Mouse (Mus musculus) kidney, adult 9 months (tissue): ENCODE data around the gene Zfp617.
"Not testable (repeated sequence)": the region's sequence is repeated elsewhere in the genome, so short reads cannot be mapped to it uniquely, and the experiment has no call there.

ENCODE experiments used
- DNase-seq: peaks from one replicate; pipeline ENCODE4 v3.0.0; 2022

Zfp617 gene

DNA sequence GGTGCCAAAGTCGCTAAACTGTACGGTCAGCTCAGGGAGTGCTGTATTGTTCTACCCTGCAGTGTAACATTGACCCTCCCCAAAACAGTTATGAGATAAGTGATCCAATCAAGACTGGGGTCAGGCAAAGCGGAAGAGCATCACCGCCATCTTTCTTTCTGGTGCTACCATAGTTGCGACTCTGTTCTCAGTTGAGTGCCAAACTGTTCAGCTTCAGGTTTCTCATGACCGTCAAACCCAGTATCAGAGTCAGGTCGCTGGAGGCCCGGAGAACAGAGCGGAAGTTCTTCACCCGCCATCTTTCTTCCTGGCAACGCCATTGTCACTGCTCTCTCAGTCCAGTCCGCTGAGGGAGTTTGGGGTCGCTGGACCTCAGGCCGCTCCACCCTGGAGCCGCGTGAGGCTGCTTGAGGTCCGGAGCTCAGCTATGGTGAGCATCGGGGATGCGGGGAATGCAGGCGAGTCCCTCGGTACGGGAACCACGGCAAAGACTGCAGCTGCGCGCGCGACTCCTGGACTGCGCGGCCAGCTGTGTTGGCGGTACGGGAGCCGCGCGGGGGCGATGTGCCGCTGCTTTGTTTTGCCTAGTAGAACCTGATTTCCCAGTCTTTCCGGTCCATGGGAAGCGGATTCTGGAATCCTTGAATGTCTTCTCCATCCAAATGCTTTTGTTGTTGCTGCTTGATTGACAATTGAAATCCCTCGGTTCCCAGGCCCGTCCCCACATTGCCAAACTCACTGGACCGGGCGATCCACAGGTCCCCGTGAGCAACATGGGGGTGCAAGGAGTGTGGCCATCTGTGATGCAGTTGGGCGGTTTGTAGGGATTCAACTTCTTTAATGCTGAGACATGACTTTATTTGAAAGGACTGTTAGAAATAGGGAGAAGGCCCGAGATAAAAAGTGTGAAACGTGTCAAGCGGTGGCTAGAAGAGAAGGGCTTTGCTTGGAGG, at the start of gene Zfp617, which contains the start of gene Zfp882:
Zfp617 (plus strand) TSS at position 327 of the 953 bp plus-strand sequence.
Zfp882 (plus strand) TSS at position 300 of the 953 bp plus-strand sequence.
- peak; percentile 93 for DNase-seq

GRCm38 (mm10) chr8:71861551-71861950, 46.9 kb upstream of the Zfp617 start:
- not testable (repeated sequence) for DNase-seq

GRCm38 (mm10) chr8:71862038-71862437, 46.4 kb upstream of the Zfp617 start:
- DNase-seq = not testable (repeated sequence)

- peak; percentile 63 for DNase-seq
These were observed 26.7 kb upstream of the Zfp617 start, which contains the start of gene Zfp709 for GRCm38 (mm10) chr8:71881618-71882274. TSS of gene Zfp709 (plus strand) at chr8:71882019.

GRCm38 (mm10) chr8:71900666-71901065, 7.8 kb upstream of the Zfp617 start:
- not testable (repeated sequence) for DNase-seq

GRCm38 (mm10) chr8:71903084-71903483, 5.4 kb upstream of the Zfp617 start:
- DNase-seq = not testable (repeated sequence)

DNA sequence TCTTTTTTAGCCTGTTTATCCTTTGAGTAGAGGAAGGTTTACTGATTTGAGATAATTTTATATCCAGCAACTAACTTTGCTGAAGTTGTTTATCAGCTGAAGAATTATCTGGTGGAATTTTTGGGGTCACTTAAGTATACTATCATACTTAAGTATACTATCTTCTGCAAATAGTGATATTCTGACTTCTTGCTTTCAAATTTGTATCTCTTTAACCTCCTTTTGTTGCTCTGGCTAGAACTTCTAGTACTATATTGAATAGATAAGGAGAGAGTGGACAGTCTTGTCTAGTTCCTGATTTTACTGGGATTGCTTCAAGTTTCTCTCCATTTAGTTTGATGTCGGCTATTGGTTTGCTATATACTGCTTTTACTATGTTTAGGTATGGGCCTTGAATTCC, 1.6 kb upstream of the Zfp617 start:
- DNase-seq = no peak

- DNase-seq = no peak
These were observed 607 bp upstream of the Zfp617 start for GRCm38 (mm10) chr8:71907798-71908257.

GRCm38 (mm10) chr8:71912286-71912685, 3.9 kb downstream of the Zfp617 start:
- no peak for DNase-seq

- DNase-seq = peak; percentile 98
These were observed 14.3 kb downstream of the Zfp617 start for GRCm38 (mm10) chr8:71922567-71923401.

DNA sequence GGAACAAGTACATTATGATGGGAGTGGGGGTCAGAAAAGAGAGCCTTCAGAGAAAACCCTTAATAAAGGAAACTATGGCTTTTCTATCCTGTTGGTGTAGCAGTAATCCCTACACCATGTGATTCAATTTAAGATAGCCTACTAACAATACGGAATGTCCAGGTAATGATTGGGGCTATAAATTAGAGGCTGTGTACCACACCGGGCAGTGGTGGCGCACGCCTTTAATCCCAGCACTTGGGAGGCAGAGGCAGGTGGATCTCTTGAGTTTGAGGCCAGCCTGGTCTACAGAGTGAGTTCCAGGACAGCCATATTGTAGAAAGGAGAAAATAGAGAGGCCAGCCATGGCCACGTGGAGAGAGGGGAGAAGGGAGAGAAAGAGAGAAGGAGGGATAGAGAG, 17.4 kb downstream of the Zfp617 start:
- DNase-seq = no peak

DNA sequence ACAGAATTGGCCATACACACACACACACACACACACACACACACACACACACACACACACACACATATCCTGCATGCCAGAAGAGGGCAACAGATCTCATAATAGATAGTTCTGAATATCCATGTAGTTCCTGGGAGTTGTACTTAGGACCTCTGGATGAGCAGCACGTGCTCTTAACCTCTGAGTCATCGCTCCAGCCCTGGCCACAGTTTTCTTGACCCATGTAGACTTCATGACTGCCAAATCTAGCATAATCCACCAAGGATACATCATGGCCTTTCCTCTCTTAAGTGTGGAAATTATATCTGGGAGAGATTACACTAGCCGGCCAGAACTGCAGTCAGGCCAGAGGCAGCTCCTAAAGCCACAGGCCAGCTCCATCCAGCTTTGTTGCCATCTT, 18.1 kb downstream of the Zfp617 start:
- DNase-seq = peak; percentile 31

- DNase-seq = no peak
These were observed 19.3 kb downstream of the Zfp617 start for GRCm38 (mm10) chr8:71927779-71928178.

DNA sequence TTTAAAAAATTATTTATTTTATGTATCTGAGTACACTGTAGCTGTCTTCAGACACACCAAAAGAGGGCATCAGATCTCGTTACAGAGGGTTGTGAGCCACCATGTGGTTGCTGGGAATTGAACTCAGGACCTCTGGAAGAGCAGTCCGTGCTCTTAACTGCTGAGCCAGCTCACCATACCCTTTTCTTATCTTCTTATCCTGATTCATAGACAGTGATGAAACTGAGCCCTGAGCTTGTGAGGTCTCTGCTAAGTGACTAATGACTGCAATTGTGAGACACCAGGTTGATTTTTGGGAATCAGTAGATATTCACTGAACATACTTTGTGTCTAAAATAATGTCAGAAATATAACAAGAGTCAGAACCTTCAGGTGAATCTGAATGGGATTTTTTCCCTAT, 29.6 kb downstream of the Zfp617 start:
- not testable (repeated sequence) for DNase-seq

GRCm38 (mm10) chr8:71940293-71941208, 32.1 kb downstream of the Zfp617 start:
- no peak for DNase-seq

GRCm38 (mm10) chr8:71941776-71942175, 33.3 kb downstream of the Zfp617 start:
- DNase-seq = no peak

- no peak for DNase-seq
These were observed 40.2 kb downstream of the Zfp617 start for GRCm38 (mm10) chr8:71948624-71949023.

GRCm38 (mm10) chr8:71950482-71951221, 42.2 kb downstream of the Zfp617 start, which contains the start of gene Zfp961:
TSS of gene Zfp961 (plus strand) at chr8:71951038.
- peak; percentile 98 for DNase-seq

DNA sequence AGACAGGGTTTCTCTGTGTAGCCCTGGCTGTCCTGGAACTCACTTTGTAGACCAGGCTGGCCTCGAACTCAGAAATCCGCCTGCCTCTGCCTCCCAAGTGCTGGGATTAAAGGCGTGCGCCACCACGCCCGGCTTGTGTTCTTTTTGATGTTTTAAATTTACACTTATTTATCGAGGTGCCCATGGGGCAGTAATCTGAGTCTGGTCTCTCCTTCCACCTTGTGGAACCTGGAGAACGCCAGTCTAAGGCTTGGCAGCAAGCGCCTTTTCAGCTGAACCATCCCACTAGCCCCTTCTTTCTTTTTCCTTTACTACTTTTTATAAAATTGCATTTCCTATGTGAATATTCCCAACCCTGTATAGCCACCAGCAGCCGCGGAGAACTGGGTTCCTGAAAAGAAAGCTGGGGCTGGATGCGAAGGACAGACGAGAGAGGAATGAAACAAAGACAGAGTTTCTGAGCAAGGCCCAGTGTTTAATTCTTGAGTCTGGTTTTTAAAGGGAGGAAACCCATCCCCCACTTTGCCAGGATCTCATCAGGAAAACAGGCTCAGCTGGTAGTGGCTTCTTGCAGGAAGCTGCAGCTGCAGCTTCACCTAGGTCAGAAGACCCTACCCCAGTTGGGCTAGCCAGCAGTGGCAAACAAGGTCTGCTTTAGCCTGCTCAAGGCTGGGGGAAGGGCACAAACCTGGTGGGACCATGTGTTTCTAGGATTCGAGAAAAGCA, 43.2 kb downstream of the Zfp617 start:
- DNase-seq = peak; percentile 12

DNA sequence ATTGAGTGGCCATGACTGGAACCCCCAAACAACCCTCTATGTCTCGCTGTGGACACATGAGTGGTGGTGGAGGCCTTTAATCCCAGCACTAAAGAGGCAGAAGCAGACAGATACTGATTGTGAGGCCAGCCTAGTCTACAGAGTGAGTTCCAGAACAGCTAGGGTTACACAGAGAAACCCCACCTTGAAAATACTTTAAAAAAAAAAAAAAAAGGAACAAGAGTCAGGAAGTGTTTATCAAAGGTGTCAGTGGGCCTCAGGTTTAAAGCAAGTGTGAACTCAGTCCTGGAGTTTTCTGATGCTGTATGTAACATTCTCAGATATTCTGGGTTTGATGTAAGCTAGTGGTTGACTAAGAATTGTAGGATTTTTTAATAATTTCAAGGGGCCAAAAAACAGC, 44.1 kb downstream of the Zfp617 start:
- no peak for DNase-seq
